20 mouse cellular contexts compared by ENCODE assay signal in the genomic region with DNA sequence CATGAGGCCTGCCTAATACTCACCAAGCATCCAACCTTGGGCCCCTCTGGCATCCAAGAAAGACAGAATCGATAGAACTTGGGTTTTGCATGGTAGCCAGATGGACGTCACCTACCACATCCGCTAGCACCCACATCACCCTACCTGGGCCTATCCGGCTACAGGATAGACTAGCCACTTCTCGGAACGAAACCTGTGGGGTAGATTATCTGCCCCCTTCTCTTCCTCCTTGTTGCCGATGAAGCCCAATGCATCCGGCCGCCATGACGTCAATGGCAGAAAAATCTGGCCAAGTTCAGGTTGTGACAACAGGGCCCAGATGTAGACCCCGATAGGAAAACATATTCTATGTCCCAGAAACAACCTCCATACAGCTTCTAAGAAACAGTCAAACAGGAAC. TPM values are rescaled to one million over a fixed set of nuclear protein-coding genes. Genes with fewer than 3 reads are reported as not detected.
"Had no signal": no experiment of that assay in that cellular context is flagged by ENCODE, and none has a peak within 500 bp of the region (broad histone marks: within the 10 kb centered on the region; RNA-seq: fewer than 3 reads in every experiment).

No protein-coding gene starts in this region.

- H3K4me2 ChIP-seq: lung, embryonic 14.5 days; midbrain, embryonic 12.5 days; neural tube, embryonic 13.5 days; neural tube, embryonic 15.5 days; stomach, embryonic 15.5 days had no signal

- H3K9ac ChIP-seq: lung, embryonic 14.5 days; midbrain, embryonic 12.5 days; neural tube, embryonic 13.5 days; neural tube, embryonic 15.5 days; stomach, embryonic 15.5 days had no signal

- H3K4me1 ChIP-seq: midbrain, embryonic 10.5 days; midbrain, embryonic 12.5 days; neural tube, embryonic 13.5 days; neural tube, embryonic 15.5 days; stomach, embryonic 15.5 days had no signal

- H3K9me3 ChIP-seq: neural tube, embryonic 13.5 days; neural tube, embryonic 15.5 days; stomach, embryonic 15.5 days had no signal

- H3K4me3 ChIP-seq: midbrain, embryonic 10.5 days; midbrain, embryonic 12.5 days; myocyte; neural tube, embryonic 13.5 days; neural tube, embryonic 15.5 days; stomach, embryonic 15.5 days had no signal

- ATAC-seq: midbrain, embryonic 16.5 days had no signal

- H3K36me3 ChIP-seq: midbrain, embryonic 12.5 days; neural tube, embryonic 15.5 days; stomach, embryonic 15.5 days had no signal

- H3K27ac ChIP-seq: midbrain, embryonic 10.5 days; midbrain, embryonic 12.5 days; neural tube, embryonic 13.5 days; neural tube, embryonic 15.5 days; stomach, embryonic 15.5 days; stomach, postnatal 0 days had no signal

- H3K27me3 ChIP-seq: midbrain, embryonic 12.5 days; neural tube, embryonic 13.5 days; neural tube, embryonic 15.5 days; stomach, embryonic 15.5 days had no signal

- DNase-seq: lung, adult 18-20 months; lung, embryonic 14.5 days; lung, postnatal 10 days; lung, postnatal 4 days; midbrain, embryonic 14.5 days; right cerebral cortex, postnatal 14 days; thymus, adult 2 months; thymus, postnatal 25 days; thymus, postnatal 4 days had no signal

RNA-seq across cellular contexts. Expression of a gene that starts 10.4 kb away (rescaled TPM):
- total RNA-seq: megakaryocyte-erythroid progenitor cell, adult 5-6 weeks had no signal
- polyA plus RNA-seq: lung, embryonic 14.5 days; midbrain, embryonic 16.5 days; neural tube, embryonic 11.5 days; stomach, postnatal 0 days had no signal

RNA-seq across cellular contexts. Expression of a gene that starts 23.0 kb away (rescaled TPM):
- total RNA-seq: megakaryocyte-erythroid progenitor cell, adult 5-6 weeks had no signal
- polyA plus RNA-seq: lung, embryonic 16.5 days; midbrain, embryonic 10.5 days; midbrain, embryonic 12.5 days; myocyte; neural tube, embryonic 11.5 days; stomach, embryonic 15.5 days; stomach, postnatal 0 days had no signal
